Mouse (Mus musculus) erythroid progenitor cell, adult 5-6 weeks (primary cell): ENCODE results near the gene Mbl1. TPM values are rescaled to one million over a fixed set of nuclear protein-coding genes. Genes with fewer than 3 reads are reported as not detected.

Experiments
- ATAC-seq: replicated peaks from 2 replicates; pipeline ENCODE4 v1.8.0; 2016; ENCODE audit warnings: moderate number of reproducible peaks, mild to moderate bottlenecking, moderate TSS enrichment, inconsistent platforms; ENCODE audit not compliant: poor library complexity, low FRiP score, severe bottlenecking
- total RNA-seq, 2 experiments: library from RNA; stranded (forward) in 1 of 2; stranded (reverse) in 1 of 2; fragments of 150-400 nt in 1 of 2; fragments of 186-747, 209-891 nt in 1 of 2; gene quantifications; 2 replicates each; pipeline versions ENCODE4 v1.2.3 to v1.2.4; 2015 to 2017; ENCODE audit warnings: low replicate concordance in 2 of 2

Gene Mbl1
- total RNA-seq, 2 experiments from 2014 or later, result not detected

DNA sequence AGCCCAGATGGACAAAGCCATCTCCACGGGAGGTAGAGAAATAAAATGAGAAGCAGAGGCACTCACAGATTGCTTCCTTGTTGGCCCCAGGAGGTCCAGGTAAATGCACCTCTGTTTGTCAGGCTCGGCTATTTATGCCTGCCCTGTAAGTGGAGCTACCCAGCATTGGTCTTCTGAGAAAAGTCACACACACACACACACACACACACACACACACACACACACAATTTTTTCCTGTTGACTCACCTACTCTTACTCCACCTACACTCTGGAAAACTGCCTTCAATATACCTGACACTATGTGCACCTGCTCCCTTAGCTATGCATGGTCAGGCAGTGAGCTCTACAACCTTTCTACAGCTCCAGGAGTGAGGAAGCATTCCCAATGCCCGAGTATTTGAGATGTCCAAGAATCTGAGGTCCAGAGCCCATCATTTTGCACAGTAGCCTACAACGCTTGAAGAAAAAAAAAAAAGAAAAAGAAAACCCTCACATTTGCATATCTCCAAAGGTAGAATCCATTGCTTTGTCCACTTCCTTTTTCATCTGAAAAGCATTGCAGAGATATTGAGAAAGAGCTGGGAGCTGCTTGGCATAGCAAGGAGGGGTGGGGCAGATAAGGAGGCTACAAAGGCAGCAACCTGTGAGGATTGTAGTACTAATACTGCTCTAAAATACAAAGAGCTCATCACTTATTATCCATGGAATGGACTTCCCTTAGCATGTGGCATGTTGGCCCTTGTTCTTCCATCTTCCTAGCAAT, 34.0 kb downstream of the Mbl1 start, which contains the start of gene Sftpd:
Gene Sftpd, minus strand, starts transcription at position 91 of the 763 bp plus-strand sequence.
- ATAC-seq, result no peak

DNA sequence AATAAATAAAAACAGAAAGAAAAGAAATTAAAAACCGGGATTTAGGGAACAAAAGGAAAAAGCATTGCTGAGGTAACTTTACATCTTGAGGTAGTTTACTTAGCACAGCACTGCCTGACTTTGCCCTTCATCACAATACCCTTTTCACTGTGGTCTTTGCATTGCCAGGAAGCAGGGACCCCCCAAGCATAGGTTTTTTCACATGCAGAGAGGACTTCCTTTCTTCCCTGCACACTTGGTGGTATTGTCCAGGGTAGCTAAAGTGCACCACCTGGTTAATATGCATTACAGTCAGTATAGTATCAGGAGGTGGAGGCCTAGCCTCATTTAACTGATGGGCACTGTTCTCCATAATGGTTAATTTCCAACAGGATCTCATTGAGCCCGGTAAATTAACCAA, 38.2 kb downstream of the Mbl1 start:
- ATAC-seq, result no peak

DNA sequence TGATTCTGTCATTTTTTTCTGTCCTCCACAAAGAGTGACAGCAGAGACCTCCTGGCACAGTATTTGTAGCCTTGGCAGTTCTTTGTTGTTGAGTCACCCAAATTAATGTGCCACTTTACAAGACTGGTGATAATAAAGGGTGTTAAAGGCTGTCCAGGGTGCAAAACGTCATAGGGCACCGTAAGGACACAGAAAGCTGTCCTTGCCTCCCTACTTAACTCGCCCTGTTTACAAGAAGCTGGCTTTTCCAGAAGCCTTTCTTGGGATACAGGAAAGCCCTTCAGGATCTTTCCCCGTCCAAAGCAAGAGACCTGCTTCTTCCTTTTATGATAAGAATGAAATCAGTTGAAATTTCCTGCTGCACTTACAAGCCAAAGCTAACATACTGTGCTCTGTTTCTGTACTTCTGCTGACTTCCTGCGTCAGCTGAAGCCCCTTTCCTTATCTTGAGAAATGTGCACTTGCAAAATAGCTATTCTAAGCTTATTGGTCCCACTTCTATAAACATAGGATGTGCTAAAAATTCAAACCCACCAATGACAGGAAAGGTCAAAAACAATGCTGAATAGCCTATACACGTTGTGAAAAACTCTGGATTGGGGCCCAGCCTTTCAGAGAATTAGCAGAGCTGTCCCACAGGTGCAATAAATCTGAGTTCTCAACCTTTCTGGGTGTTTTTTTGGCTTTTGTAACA, 46.9 kb downstream of the Mbl1 start:
- ATAC-seq, result no peak

Other genes with a start within 250 kb of the Mbl1 start
- 8.8 and 13.3 TPM in 2 replicates for gene Tspan14, start 184.7 kb upstream of the Mbl1 start, total RNA-seq (2015; ENCODE audit: low replicate concordance)
- 4.4 and 7.9 TPM in 2 replicates for gene Tspan14, start 184.7 kb upstream of the Mbl1 start, total RNA-seq (2017; ENCODE audit: low replicate concordance)
- 162 and 195 TPM in 2 replicates for gene Fam213a, start 137.7 kb upstream of the Mbl1 start, total RNA-seq (2015; ENCODE audit: low replicate concordance)
- gene Fam213a, start 137.7 kb upstream of the Mbl1 start, total RNA-seq (2017; ENCODE audit: low replicate concordance), result 261 and 301 TPM in 2 replicates
- gene Dydc2, start 82.2 kb upstream of the Mbl1 start, total RNA-seq (2015; ENCODE audit: low replicate concordance), result not detected in 2 replicates
- gene Dydc2, start 82.2 kb upstream of the Mbl1 start, total RNA-seq (2017; ENCODE audit: low replicate concordance), result not detected in 2 replicates
- not detected in 2 replicates for gene Dydc1, start 78.5 kb upstream of the Mbl1 start, total RNA-seq (2015; ENCODE audit: low replicate concordance)
- not detected in 2 replicates for gene Dydc1, start 78.5 kb upstream of the Mbl1 start, total RNA-seq (2017; ENCODE audit: low replicate concordance)
- not detected in 2 replicates for gene Mat1a, start 46.4 kb upstream of the Mbl1 start, total RNA-seq (2015; ENCODE audit: low replicate concordance)
- not detected in 2 replicates for gene Mat1a, start 46.4 kb upstream of the Mbl1 start, total RNA-seq (2017; ENCODE audit: low replicate concordance)
- gene Sftpa1, start 19.7 kb upstream of the Mbl1 start, total RNA-seq (2015; ENCODE audit: low replicate concordance), result not detected in 2 replicates
- gene Sftpa1, start 19.7 kb upstream of the Mbl1 start, total RNA-seq (2017; ENCODE audit: low replicate concordance), result not detected in 2 replicates
- gene Sftpd, start 33.7 kb downstream of the Mbl1 start, total RNA-seq (2015; ENCODE audit: low replicate concordance), result not detected in 2 replicates
- not detected in 2 replicates for gene Sftpd, start 33.7 kb downstream of the Mbl1 start, total RNA-seq (2017; ENCODE audit: low replicate concordance)
- not detected in 2 replicates for gene Gm2832, start 127.3 kb downstream of the Mbl1 start, total RNA-seq (2015; ENCODE audit: low replicate concordance)
- not detected in 2 replicates for gene Gm2832, start 127.3 kb downstream of the Mbl1 start, total RNA-seq (2017; ENCODE audit: low replicate concordance)
- not detected in 2 replicates for gene Gm5798, start 197.2 kb downstream of the Mbl1 start, total RNA-seq (2015; ENCODE audit: low replicate concordance)
- gene Gm5798, start 197.2 kb downstream of the Mbl1 start, total RNA-seq (2017; ENCODE audit: low replicate concordance), result not detected in 2 replicates
- not detected in 2 replicates for gene Gm7945, start 234.9 kb downstream of the Mbl1 start, total RNA-seq (2015; ENCODE audit: low replicate concordance)
- gene Gm7945, start 234.9 kb downstream of the Mbl1 start, total RNA-seq (2017; ENCODE audit: low replicate concordance), result not detected in 2 replicates